Mouse (Mus musculus) liver, embryonic 12.5 days (tissue): ENCODE results near the gene Bub3. TPM values are rescaled to one million over a fixed set of nuclear protein-coding genes. Genes with fewer than 3 reads are reported as not detected.

ENCODE experiments used
- polyA plus RNA-seq: library from polyadenylated mRNA; unstranded; fragments of >200 nt; fragmentation: Nextera tagmentation; extraction: Ambion mirVana; gene quantifications from 2 replicates; pipeline ENCODE4 v1.2.1, GENCODE M21; 2016

The Bub3 gene
- polyA plus RNA-seq, 1 experiment from 2014 or later, result 151 TPM

Other genes starting within 250 kb of the Bub3 start
- gene Cuzd1, start 237.9 kb upstream of the Bub3 start, polyA plus RNA-seq, result not detected in 2 replicates
- not detected in 2 replicates for gene Fam24b, start 230.7 kb upstream of the Bub3 start, polyA plus RNA-seq
- not detected in 2 replicates for gene Fam24a, start 226.4 kb upstream of the Bub3 start, polyA plus RNA-seq
- 14.3 and 15.7 TPM in 2 replicates for gene 2310057M21Rik, start 197.5 kb upstream of the Bub3 start, polyA plus RNA-seq
- gene Pstk, start 189.1 kb upstream of the Bub3 start, polyA plus RNA-seq, result 32.1 and 36.9 TPM in 2 replicates
- 16.4 and 16.6 TPM in 2 replicates for gene Ikzf5, start 149.7 kb upstream of the Bub3 start, polyA plus RNA-seq
- gene Acadsb, start 149.6 kb upstream of the Bub3 start, polyA plus RNA-seq, result 33.9 and 35.1 TPM in 2 replicates
- gene Hmx3, start 17.4 kb upstream of the Bub3 start, polyA plus RNA-seq, result not detected in 2 replicates
- not detected in 2 replicates for gene Hmx2, start 11.4 kb upstream of the Bub3 start, polyA plus RNA-seq